Mouse (Mus musculus): ENCODE data around the gene Hspg2.

Gene Hspg2

GRCm38 (mm10) chr4:137461217-137461616 is 7.4 kb upstream of the Hspg2 start:
- DNase-seq (ENCODE audit: low spot score in 2 of 2): no peak

- no peak for DNase-seq (ENCODE audit: low spot score in 2 of 2)
Measured at GRCm38 (mm10) chr4:137461981-137462690, 6.4 kb upstream of the Hspg2 start.

GRCm38 (mm10) chr4:137465125-137465787 is 3.3 kb upstream of the Hspg2 start:
- no peak for DNase-seq (ENCODE audit: low spot score in 2 of 2)

GRCm38 (mm10) chr4:137466991-137467390 is 1.6 kb upstream of the Hspg2 start:
- DNase-seq (ENCODE audit: low spot score in 2 of 2): no peak

- no peak for DNase-seq (ENCODE audit: low spot score in 2 of 2)
Measured at GRCm38 (mm10) chr4:137467525-137467924, 1.0 kb upstream of the Hspg2 start.

- DNase-seq (ENCODE audit: low spot score in 2 of 2): no peak
Measured at GRCm38 (mm10) chr4:137469081-137469844, 694 bp downstream of the Hspg2 start.

GRCm38 (mm10) chr4:137469845-137470692 is 1.5 kb downstream of the Hspg2 start:
- no peak for DNase-seq (ENCODE audit: low spot score in 2 of 2)

GRCm38 (mm10) chr4:137470701-137471317 is 2.2 kb downstream of the Hspg2 start:
- DNase-seq (ENCODE audit: low spot score in 2 of 2): no peak

- DNase-seq (ENCODE audit: low spot score in 2 of 2): no peak
Measured at GRCm38 (mm10) chr4:137471326-137471725, 2.8 kb downstream of the Hspg2 start.

GRCm38 (mm10) chr4:137473240-137473639 is 4.7 kb downstream of the Hspg2 start:
- DNase-seq (ENCODE audit: low spot score in 2 of 2): no peak

- DNase-seq (ENCODE audit: low spot score in 2 of 2): peak in 1 of 2 experiments; percentile 49
Measured at GRCm38 (mm10) chr4:137473701-137474388, 5.3 kb downstream of the Hspg2 start.

- DNase-seq (ENCODE audit: low spot score in 2 of 2): no peak
Measured at GRCm38 (mm10) chr4:137474694-137475093, 6.1 kb downstream of the Hspg2 start.

GRCm38 (mm10) chr4:137475271-137476050 is 6.9 kb downstream of the Hspg2 start:
- DNase-seq (ENCODE audit: low spot score in 2 of 2): no peak

- DNase-seq (ENCODE audit: low spot score in 2 of 2): peak; percentile 30 to 54
Measured at GRCm38 (mm10) chr4:137476065-137476760, 7.6 kb downstream of the Hspg2 start.

GRCm38 (mm10) chr4:137476761-137477237 is 8.2 kb downstream of the Hspg2 start:
- peak; percentile 41 to 63 for DNase-seq (ENCODE audit: low spot score in 2 of 2)

GRCm38 (mm10) chr4:137477611-137478010 is 9.0 kb downstream of the Hspg2 start:
- DNase-seq (ENCODE audit: low spot score in 2 of 2): no peak

GRCm38 (mm10) chr4:137478306-137478705 is 9.7 kb downstream of the Hspg2 start:
- no peak for DNase-seq (ENCODE audit: low spot score in 2 of 2)

- DNase-seq (ENCODE audit: low spot score in 2 of 2): no peak
Measured at GRCm38 (mm10) chr4:137479757-137480156, 11.2 kb downstream of the Hspg2 start.

Measured in urinary bladder, postnatal 36 days (tissue).